Mouse (Mus musculus): ENCODE measurements around the gene Plk5. TPM values are rescaled to one million over a fixed set of nuclear protein-coding genes. Genes with fewer than 3 reads are reported as not detected.

Gene Plk5
- polyA plus RNA-seq, 1 experiment = 145 TPM

- H3K27ac ChIP-seq (ENCODE audit: insufficient read depth, low read length) = no peak overlapping the region
- 27% methylated on average over 10 of the region's 10 CpGs for WGBS
Observed at GRCm38 (mm10) chr10:80317011-80317410, 39.2 kb upstream of the Plk5 start.

DNA sequence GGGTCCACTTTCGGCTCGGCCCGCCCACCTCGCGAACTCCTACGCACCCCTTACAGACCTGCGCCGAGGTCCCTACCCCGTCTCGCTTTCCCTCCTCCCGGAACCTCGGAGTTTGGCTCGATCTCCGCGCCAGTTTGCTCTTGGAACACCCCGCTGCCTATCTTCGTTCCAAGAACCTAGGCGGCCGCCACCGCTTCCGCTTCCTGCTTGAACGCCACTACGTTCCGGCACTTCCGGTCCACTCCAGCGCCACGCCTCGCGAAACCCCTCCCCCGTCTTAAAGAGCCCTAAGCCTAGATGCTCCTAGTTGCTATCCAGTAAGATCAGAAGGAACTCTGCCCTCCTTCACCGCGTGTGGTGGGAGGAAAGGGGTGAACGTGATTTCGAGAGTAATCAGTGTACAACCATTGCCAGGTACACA lies 35.9 kb upstream of the Plk5 start, which contains the start of gene 2310011J03Rik:
2310011J03Rik (minus strand) TSS at position 198 of the 421 bp plus-strand sequence.
- Histone ChIP-seq H3K27ac (ENCODE audit: insufficient read depth, low read length) (peak within 1 kb of the TSS; percentile 59), H3K4me3 (replicated peaks; ENCODE audit: insufficient read depth, low read depth, low read length) (peak within 1 kb of the TSS; percentile 90), H3K4me1 (ENCODE audit: control insufficient read depth, insufficient read depth, low read length) (peaks cover 26% of the 10 kb centered on the region), H3K27me3 (ENCODE audit: control insufficient read depth, insufficient read depth, low read length) (no peaks in the 10 kb centered on the region)
- TF ChIP-seq CTCF (IDR thresholded peaks at IDR 0.05; ENCODE audit: borderline replicate concordance, insufficient read depth, low read depth, low read length) (no peak), POLR2A (IDR thresholded peaks at IDR 0.05; ENCODE audit: borderline replicate concordance, insufficient read depth, low read length) (peak; percentile 61; the same call in 1 of the 2 replicates)
- peak; percentile 89 to 91 for DNase-seq
- WGBS = under 1% methylated on average over 34 of the region's 34 CpGs

More at GRCm38 (mm10) chr10:80317011-80317410, 39.2 kb upstream of the Plk5 start:
- Histone ChIP-seq H3K4me1 (ENCODE audit: control insufficient read depth, insufficient read depth, low read length) (peaks cover 52% of the 10 kb centered on the region), H3K27me3 (ENCODE audit: control insufficient read depth, insufficient read depth, low read length) (no peaks in the 10 kb centered on the region), H3K4me3 (replicated peaks; ENCODE audit: insufficient read depth, low read depth, low read length) (no peak overlapping the region)
- no peak for TF ChIP-seq CTCF (IDR thresholded peaks at IDR 0.05; ENCODE audit: borderline replicate concordance, insufficient read depth, low read depth, low read length)
- no peak for TF ChIP-seq POLR2A (IDR thresholded peaks at IDR 0.05; ENCODE audit: borderline replicate concordance, insufficient read depth, low read length)
- DNase-seq = no peak

GRCm38 (mm10) chr10:80321014-80321669 lies 35.1 kb upstream of the Plk5 start:
- Histone ChIP-seq H3K4me3 (replicated peaks; ENCODE audit: insufficient read depth, low read depth, low read length) (no peak overlapping the region), H3K27me3 (ENCODE audit: control insufficient read depth, insufficient read depth, low read length) (no peaks in the 10 kb centered on the region), H3K27ac (ENCODE audit: insufficient read depth, low read length) (no peak overlapping the region), H3K4me1 (ENCODE audit: control insufficient read depth, insufficient read depth, low read length) (peaks cover 25% of the 10 kb centered on the region)
- WGBS = 58% methylated on average over 6 of the region's 6 CpGs
- TF ChIP-seq POLR2A (IDR thresholded peaks at IDR 0.05; ENCODE audit: borderline replicate concordance, insufficient read depth, low read length) (no peak), CTCF (IDR thresholded peaks at IDR 0.05; ENCODE audit: borderline replicate concordance, insufficient read depth, low read depth, low read length) (no peak)
- DNase-seq = no peak

DNA sequence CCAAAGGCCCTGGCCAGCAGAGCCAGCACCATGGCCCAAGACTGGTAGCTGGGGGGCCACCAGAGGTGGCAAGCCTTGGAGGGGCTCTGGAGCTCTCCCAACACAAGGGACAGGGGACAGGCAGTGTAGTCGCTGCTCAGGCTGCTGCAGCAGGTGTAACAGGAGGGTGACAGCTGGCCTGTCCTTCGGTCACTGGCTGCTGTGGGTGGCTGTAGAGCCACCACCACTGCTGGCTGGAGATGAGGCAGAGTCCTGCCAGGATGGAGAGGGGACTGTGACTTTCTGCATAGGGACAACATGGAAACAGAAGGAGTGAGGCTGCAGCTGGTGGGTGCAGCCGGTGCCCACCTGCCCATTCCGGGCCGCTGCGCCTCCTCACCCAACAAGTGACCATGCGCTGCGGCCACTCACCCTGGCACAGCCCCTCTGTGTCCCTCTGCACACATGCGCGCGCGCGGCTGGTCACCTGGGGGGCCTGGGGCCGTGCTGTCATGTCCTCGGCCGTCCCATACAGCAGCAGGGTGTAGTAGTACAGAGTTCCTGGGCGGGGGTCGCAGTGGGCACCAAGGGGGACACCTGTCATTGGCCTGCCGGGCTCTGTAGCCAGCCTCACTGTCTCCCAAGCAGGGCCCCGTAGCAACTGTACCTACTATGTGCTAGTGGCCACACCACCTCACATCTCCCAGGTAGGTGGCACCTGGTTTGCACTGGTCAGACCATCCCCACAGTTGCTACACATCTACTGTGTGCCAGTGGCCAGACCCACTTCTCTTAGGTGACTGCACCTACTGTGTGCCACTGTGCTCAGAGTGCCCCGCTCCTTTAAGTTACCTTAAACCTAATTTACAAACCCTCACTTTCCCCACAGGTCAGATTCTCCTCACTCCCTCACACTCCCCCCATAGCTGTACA lies 34.3 kb upstream of the Plk5 start:
- 81% methylated on average over 21 of the region's 21 CpGs for WGBS
- H3K27me3 ChIP-seq (ENCODE audit: control insufficient read depth, insufficient read depth, low read length) = no peaks in the 10 kb centered on the region

DNA sequence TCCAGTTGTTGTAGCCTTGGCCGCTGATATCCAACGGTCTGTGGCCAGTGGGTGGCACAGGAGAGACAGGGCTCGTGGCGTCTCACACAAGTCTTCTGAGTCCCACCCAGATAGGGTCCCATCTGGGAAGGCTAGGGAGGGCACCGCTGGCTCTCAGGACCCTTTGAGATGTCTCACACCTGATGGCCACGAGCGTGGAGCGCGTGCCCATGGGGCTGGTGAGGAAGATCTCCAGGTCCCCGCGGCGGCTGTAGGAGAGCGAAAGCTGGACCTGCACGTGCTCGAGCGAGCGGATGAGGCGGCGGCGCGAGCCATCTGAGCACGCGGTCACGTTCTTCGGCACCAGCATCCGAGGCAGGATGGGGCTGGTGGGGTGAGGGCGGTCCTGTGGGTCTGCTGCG lies 33.4 kb upstream of the Plk5 start:
- peaks cover 10% of the 10 kb centered on the region for H3K4me1 ChIP-seq (ENCODE audit: control insufficient read depth, insufficient read depth, low read length)
- 0 out of 2 replicates have a peak overlapping the region, but pooled peaks have one; percentile 2 for H3K27ac ChIP-seq (ENCODE audit: insufficient read depth, low read length)
- no peaks in the 10 kb centered on the region for H3K27me3 ChIP-seq (ENCODE audit: control insufficient read depth, insufficient read depth, low read length)
- DNase-seq = no peak
- peak overlapping the region; percentile 74 for H3K4me3 ChIP-seq (replicated peaks; ENCODE audit: insufficient read depth, low read depth, low read length)
- WGBS = 3% methylated on average over 28 of the region's 28 CpGs
- no peak for TF ChIP-seq CTCF (IDR thresholded peaks at IDR 0.05; ENCODE audit: borderline replicate concordance, insufficient read depth, low read depth, low read length)
- TF ChIP-seq POLR2A (IDR thresholded peaks at IDR 0.05; ENCODE audit: borderline replicate concordance, insufficient read depth, low read length) = no peak

More for the DNA sequence above, 34.3 kb upstream of the Plk5 start:
- no peak for DNase-seq
- no peak overlapping the region for H3K4me3 ChIP-seq (replicated peaks; ENCODE audit: insufficient read depth, low read depth, low read length)
- H3K27ac ChIP-seq (ENCODE audit: insufficient read depth, low read length) = no peak overlapping the region
- TF ChIP-seq POLR2A (IDR thresholded peaks at IDR 0.05; ENCODE audit: borderline replicate concordance, insufficient read depth, low read length) = no peak
- TF ChIP-seq CTCF (IDR thresholded peaks at IDR 0.05; ENCODE audit: borderline replicate concordance, insufficient read depth, low read depth, low read length) = no peak
- peaks cover 17% of the 10 kb centered on the region for H3K4me1 ChIP-seq (ENCODE audit: control insufficient read depth, insufficient read depth, low read length)

- TF ChIP-seq POLR2A (IDR thresholded peaks at IDR 0.05; ENCODE audit: borderline replicate concordance, insufficient read depth, low read length) (0 out of 2 replicates have a peak, but pooled peaks have one; percentile 27), CTCF (IDR thresholded peaks at IDR 0.05; ENCODE audit: borderline replicate concordance, insufficient read depth, low read depth, low read length) (no peak)
- DNase-seq = peak; percentile 71 to 74
- peak overlapping the region; percentile 34; the same call in 1 of the 2 replicates for H3K27ac ChIP-seq (ENCODE audit: insufficient read depth, low read length)
- WGBS = 2% methylated on average over 46 of the region's 46 CpGs
- H3K4me1 ChIP-seq (ENCODE audit: control insufficient read depth, insufficient read depth, low read length) = peaks cover 8% of the 10 kb centered on the region
- H3K27me3 ChIP-seq (ENCODE audit: control insufficient read depth, insufficient read depth, low read length) = no peaks in the 10 kb centered on the region
- H3K4me3 ChIP-seq (replicated peaks; ENCODE audit: insufficient read depth, low read depth, low read length) = peak overlapping the region; percentile 74
Observed at GRCm38 (mm10) chr10:80323261-80324119, 32.8 kb upstream of the Plk5 start.

Data from cerebellum, adult 2 months (tissue).